Mouse (Mus musculus) testis, adult 2 months (tissue): Measurements from ENCODE around the gene Nsg2. TPM values are rescaled to one million over a fixed set of nuclear protein-coding genes. Genes with fewer than 3 reads are reported as not detected.

ENCODE experiments used
- H3K27ac ChIP-seq: fragments of 200-500 bp; 2 replicates; pipeline ENCODE4 v1.5.1; 2012; ENCODE audit warnings: low read depth, low read length; ENCODE audit not compliant: control insufficient read depth, insufficient read depth
- H3K27me3 ChIP-seq: fragments of 200-500 bp; 2 replicates; pipeline ENCODE4 v1.6.1; 2012; ENCODE audit warnings: mild to moderate bottlenecking, low read length, moderate library complexity; ENCODE audit not compliant: control insufficient read depth, insufficient read depth
- H3K36me3 ChIP-seq: fragments of 200-500 bp; 2 replicates; pipeline ENCODE4 v1.6.1; 2012; ENCODE audit warnings: mild to moderate bottlenecking, low read length; ENCODE audit not compliant: control insufficient read depth, insufficient read depth
- H3K4me1 ChIP-seq: fragments of 200-500 bp; 2 replicates; pipeline ENCODE4 v1.6.1; 2012; ENCODE audit warnings: low read length; ENCODE audit not compliant: control insufficient read depth, insufficient read depth
- H3K4me3 ChIP-seq: fragments of 200-500 bp; 2 replicates; pipeline ENCODE4 v1.5.1; 2012; ENCODE audit warnings: low read depth, mild to moderate bottlenecking, low read length, moderate library complexity, mixed read lengths; ENCODE audit not compliant: control insufficient read depth
- CTCF ChIP-seq: fragments of 200-500 bp; IDR thresholded peaks from 2 replicates; pipeline ENCODE4 v1.5.1; 2012; ENCODE audit warnings: low read depth, mild to moderate bottlenecking, inconsistent platforms, low read length, moderate library complexity; ENCODE audit not compliant: control insufficient read depth, insufficient read depth, insufficient replicate concordance
- POLR2A ChIP-seq: fragments of 200-500 bp; IDR thresholded peaks from 2 replicates; pipeline ENCODE4 v1.6.1; 2012; ENCODE audit warnings: low read depth, mild to moderate bottlenecking, inconsistent platforms, low read length, moderate library complexity; ENCODE audit not compliant: control insufficient read depth
- polyA plus RNA-seq: library from polyadenylated mRNA; depleted of rRNA; stranded (reverse); fragments of >200 nt; gene quantifications from 2 replicates; pipeline ENCODE4 v1.2.3, GENCODE M21; 2012

Gene Nsg2
- polyA plus RNA-seq, 1 experiment = 0.10 TPM

DNA sequence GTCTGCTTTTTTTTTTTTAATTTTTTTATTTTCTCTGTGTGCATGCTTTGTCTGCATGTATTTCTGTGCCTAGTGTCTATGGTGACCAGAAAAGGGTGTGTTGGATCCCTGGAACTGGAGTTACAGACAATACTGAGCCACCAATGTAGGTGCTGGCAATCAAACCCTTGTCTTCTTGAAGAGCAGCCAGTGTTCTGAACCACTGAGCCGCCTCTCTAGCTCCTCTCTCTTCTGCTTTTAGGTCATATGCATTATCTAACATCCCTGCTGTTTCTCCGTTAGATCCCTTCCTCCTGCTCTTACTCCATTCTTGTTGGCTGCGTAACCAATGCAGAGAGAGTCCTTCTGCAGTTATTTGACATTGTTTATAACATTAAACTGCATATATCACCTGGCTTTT, 8.6 kb downstream of the Nsg2 start:
- H3K4me1 ChIP-seq = no peaks in the 10 kb centered on the region; the same call in 1 of the 2 replicates
- no peaks in the 10 kb centered on the region for H3K36me3 ChIP-seq
- no peak for TF ChIP-seq POLR2A
- no peak for TF ChIP-seq CTCF
- no peak overlapping the region for H3K27ac ChIP-seq
- no peaks in the 10 kb centered on the region for H3K27me3 ChIP-seq
- H3K4me3 ChIP-seq = no peak overlapping the region

DNA sequence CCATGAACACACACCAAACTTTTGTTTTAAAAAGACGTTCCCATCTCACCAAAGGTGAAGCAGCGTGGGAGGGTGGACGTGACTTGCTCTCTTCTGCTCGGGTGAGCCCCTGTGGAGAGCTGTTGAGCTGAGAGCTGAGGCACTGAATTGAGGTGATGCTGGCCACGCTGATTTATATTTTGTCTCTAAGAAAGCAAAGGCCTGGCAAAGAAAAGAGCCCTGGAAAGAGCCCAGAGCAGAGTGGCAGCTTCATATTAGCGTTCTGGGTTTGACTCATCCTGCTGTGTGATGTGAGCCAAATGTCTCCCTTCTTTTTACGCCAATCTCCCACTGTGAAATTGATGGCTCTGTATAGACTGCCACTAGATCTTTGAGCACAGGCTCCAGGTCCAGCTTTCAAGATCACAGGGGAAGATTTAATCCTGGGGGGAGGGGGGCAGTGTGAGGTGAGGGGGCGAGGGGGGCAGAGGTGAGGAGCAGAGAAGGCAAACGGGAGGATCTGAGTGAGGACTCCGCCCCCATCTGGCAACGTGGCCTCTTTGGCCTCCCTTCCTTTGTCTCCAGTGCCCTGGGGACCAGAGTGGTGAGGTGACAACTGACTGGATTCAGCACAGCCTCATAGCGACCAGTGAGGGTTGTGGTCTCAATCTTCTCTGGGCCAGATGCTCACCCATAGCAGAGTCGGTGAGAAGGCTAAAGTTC, 9.8 kb downstream of the Nsg2 start:
- no peaks in the 10 kb centered on the region for H3K27me3 ChIP-seq
- no peaks in the 10 kb centered on the region for H3K36me3 ChIP-seq
- no peaks in the 10 kb centered on the region; the same call in 1 of the 2 replicates for H3K4me1 ChIP-seq
- H3K4me3 ChIP-seq = no peak overlapping the region
- no peak overlapping the region for H3K27ac ChIP-seq
- TF ChIP-seq POLR2A = no peak
- no peak for TF ChIP-seq CTCF

DNA sequence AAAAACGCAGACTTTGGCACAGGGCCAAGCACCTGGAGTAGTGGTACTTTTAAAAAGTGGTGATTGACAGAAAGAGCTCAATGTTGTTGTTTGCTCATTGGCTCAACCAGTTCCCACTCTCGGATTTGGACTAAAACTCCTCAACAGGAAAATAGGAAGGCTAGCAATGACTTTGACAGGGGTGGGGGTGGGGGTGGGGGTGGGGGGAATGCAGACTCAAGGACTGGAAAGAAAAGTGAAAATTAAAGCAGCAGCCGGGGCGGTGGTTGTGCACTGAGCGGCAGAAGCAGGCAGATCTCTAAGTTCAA, 10.4 kb downstream of the Nsg2 start:
- Histone ChIP-seq H3K36me3 (no peaks in the 10 kb centered on the region), H3K27ac (no peak overlapping the region), H3K4me3 (no peak overlapping the region), H3K4me1 (no peaks in the 10 kb centered on the region; the same call in 1 of the 2 replicates), H3K27me3 (no peaks in the 10 kb centered on the region)
- TF ChIP-seq POLR2A = no peak
- TF ChIP-seq CTCF = no peak

DNA sequence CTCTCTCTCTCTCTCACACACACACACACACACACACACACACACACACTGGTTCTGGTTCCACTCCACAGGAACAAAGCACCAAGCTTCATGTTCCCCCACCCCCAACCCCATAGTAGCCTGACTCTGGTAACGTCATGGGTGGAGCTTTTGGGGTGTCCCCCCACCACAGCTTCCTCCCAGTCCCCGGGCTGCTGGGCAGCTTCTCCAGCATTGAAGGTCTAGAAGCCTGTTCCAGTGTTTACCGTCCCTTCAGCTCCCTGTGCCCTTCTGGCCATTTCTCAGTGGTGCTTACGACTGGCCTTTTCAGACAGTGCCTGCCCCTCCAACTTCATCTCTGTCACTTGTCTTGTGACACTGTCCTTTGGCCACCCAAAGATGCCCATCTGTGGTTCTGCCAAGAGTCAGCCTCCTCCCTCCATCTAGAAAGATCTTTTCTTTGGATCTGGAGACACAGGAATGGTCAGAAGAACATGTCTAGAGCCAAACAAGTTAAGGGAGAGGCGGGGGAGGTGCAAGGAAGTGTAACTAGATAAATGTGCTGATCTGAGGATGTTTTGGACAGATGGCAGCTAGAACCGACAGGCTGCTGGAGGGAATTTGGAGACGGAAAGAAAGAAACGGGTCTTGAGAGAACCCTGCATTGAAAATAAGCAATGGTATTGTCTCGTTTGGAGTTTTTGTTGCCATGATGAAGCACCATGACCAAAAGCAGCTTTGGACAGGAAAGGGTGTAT, 11.8 kb downstream of the Nsg2 start:
- Histone ChIP-seq H3K4me1 (no peaks in the 10 kb centered on the region; the same call in 1 of the 2 replicates), H3K4me3 (no peak overlapping the region), H3K27me3 (no peaks in the 10 kb centered on the region), H3K36me3 (no peaks in the 10 kb centered on the region), H3K27ac (no peak overlapping the region)
- TF ChIP-seq POLR2A (no peak), CTCF (no peak)

DNA sequence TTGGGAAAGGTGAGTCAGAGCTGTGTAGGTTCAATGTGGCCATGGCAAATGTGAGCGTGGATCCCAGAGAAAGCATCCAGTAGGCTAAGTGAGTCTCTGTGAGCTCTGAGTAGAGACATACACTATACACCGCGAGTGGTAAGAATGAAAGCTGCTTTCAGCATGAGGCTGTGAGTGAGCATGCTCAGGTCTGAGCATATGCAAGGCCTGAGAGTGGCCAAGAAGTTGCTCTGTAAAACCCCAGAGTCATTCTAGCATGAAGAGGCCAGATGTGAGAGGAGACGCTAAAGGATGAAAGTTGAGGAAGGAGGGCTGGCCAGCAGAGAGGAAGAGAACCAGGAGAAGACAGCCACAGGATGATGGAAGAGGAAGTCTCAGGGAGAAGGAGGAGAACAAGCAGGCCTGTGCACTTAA, 12.8 kb downstream of the Nsg2 start:
- H3K27me3 ChIP-seq = no peaks in the 10 kb centered on the region
- H3K4me1 ChIP-seq = no peaks in the 10 kb centered on the region; the same call in 1 of the 2 replicates
- H3K4me3 ChIP-seq = no peak overlapping the region
- H3K36me3 ChIP-seq = no peaks in the 10 kb centered on the region
- H3K27ac ChIP-seq = no peak overlapping the region
- TF ChIP-seq POLR2A = no peak
- TF ChIP-seq CTCF = no peak

DNA sequence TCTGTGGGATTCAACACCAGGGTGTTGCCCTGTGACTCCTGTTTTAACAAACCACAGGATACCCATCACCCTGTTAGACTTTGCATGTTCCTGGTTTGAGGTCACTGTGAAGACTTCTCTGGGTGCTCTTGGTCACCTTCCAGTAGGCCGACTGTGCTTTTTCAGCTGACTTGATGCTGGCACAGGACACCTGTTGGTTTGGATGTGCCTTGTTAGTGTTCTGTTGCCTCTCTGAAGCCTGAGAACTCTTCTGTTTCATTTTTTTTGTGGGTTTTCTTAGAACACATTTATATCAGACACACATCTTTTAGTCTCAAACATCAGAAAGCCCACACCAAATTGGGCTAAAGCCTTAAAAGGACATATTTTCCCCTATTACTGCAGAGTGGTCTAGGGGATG, 13.3 kb downstream of the Nsg2 start:
- Histone ChIP-seq H3K4me3 (no peak overlapping the region), H3K27me3 (no peaks in the 10 kb centered on the region), H3K27ac (no peak overlapping the region), H3K36me3 (no peaks in the 10 kb centered on the region), H3K4me1 (no peaks in the 10 kb centered on the region; the same call in 1 of the 2 replicates)
- no peak for TF ChIP-seq POLR2A
- no peak for TF ChIP-seq CTCF

DNA sequence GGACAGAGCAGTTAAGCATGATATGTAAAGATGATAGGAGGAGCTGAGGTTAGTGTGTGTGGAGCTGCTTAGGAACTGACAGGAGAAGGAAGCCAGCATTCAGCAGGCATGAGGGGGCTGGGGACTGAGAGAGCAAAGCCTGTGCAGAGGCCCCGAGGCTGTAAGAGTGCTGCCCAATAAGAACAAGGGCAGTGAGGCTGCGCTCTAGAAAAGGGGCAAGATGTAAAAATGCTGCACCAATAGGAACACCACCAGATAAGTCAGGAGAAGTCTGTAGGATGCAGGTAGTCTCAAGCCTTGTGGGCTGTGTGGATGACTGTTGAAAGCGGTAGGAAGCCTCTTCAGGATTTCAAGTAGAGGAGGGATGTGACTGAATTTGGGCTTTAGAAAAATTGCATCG, 17.9 kb downstream of the Nsg2 start:
- H3K36me3 ChIP-seq = no peaks in the 10 kb centered on the region

More for the DNA sequence above, 17.9 kb downstream of the Nsg2 start:
- H3K27ac ChIP-seq = no peak overlapping the region
- no peaks in the 10 kb centered on the region for H3K4me1 ChIP-seq
- no peak overlapping the region for H3K4me3 ChIP-seq
- no peak for TF ChIP-seq CTCF
- TF ChIP-seq POLR2A = no peak
- no peaks in the 10 kb centered on the region for H3K27me3 ChIP-seq
